Mouse (Mus musculus) kidney, postnatal 4 days (tissue): ENCODE results near the gene Kptn.

Experiments
- DNase-seq, 2 experiments: peaks; one replicate each; pipeline ENCODE4 v3.0.0; 2021; ENCODE audit warnings: mixed read lengths in 2 of 2

Gene Kptn

GRCm38 (mm10) chr7:16125829-16126228 is 6.1 kb downstream of the Kptn start:
- DNase-seq, result no peak

GRCm38 (mm10) chr7:16128344-16128743 is 8.6 kb downstream of the Kptn start:
- DNase-seq, result no peak

GRCm38 (mm10) chr7:16128899-16129298 is 9.2 kb downstream of the Kptn start:
- no peak for DNase-seq

DNA sequence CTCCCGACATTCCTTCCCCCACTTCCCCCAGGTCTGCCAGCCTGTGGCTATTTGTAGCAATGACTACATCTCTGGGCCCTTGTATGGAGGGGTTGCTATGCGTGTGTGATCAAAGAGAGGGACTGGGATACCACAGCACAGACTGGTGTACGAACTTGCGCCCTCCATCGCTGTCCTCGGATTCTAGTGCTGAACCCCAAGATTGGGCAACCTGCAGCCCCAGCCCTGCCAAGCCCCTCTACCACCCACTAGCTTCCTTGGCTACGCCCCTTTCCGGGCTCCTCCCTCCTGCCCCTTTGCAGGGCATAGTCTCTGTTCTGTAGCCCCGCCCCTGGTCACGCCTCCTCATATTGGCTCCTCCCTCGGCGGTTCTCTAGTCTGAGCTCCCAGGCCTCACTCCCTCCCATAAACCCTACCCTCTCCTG is 9.7 kb downstream of the Kptn start, which contains the start of gene Slc8a2:
Gene Slc8a2, plus strand, starts transcription at position 406 of the 425 bp plus-strand sequence.
- DNase-seq, result peak; percentile 90 to 93

- DNase-seq, result peak; percentile 76 to 79
Measured at GRCm38 (mm10) chr7:16129846-16130691, 10.4 kb downstream of the Kptn start.

DNA sequence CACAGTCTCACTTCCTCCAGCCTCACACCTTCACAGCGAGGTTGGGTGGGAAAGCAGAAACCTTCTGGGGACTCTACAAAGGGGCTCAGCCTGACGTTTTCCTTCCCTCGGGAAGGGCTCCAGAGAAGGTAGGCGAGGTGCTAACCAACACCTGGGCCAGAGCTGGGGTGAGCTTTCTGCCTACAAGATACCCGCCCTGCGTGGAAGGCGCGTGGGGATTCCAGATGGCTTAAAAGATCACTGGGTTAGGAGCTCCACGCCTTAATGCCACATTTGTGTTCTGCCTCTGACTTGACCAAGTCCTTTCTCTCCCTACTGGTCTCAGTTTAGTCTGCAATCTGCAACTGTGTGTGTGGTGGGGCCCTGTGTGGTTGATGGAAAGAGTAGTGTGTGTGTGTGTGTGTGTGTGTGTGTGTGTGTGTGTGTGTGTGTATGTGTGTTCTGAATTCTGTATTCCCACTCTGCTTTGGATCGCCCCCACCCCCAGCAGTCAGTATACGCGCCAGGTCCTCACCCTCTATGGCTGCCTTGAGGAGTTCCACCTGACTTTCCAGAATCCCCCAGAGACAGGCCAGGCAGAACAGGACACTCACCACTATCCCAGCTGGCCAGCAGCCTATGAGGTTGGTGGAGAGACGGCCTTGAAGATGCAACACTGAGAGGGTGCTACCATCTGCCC is 11.4 kb downstream of the Kptn start:
- DNase-seq, result no peak

DNA sequence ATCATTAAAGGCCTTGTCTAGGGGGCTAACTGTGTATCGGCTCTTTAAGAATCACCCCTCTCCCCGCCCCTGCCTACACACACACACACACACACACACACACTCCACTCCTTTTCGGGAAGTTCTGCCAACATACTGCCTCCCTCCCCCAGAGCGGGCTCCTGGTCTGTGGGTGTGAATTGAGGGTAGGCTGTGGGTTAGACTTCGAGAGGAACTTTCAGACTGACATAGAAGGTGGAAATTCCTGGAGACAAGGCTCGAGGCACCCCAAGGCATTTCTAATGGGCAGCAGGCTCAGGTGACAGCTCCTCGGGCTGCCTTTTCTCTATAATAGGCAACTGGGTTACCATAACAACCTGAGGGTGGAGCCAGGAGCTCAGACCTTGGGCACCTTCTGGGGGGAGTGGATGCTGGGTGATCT is 12.5 kb downstream of the Kptn start:
- no peak for DNase-seq

- DNase-seq, result no peak
Measured at GRCm38 (mm10) chr7:16132926-16133325, 13.2 kb downstream of the Kptn start.

GRCm38 (mm10) chr7:16133691-16134090 is 14.0 kb downstream of the Kptn start:
- DNase-seq, result no peak

- no peak for DNase-seq
Measured at GRCm38 (mm10) chr7:16134951-16135392, 15.3 kb downstream of the Kptn start.

DNA sequence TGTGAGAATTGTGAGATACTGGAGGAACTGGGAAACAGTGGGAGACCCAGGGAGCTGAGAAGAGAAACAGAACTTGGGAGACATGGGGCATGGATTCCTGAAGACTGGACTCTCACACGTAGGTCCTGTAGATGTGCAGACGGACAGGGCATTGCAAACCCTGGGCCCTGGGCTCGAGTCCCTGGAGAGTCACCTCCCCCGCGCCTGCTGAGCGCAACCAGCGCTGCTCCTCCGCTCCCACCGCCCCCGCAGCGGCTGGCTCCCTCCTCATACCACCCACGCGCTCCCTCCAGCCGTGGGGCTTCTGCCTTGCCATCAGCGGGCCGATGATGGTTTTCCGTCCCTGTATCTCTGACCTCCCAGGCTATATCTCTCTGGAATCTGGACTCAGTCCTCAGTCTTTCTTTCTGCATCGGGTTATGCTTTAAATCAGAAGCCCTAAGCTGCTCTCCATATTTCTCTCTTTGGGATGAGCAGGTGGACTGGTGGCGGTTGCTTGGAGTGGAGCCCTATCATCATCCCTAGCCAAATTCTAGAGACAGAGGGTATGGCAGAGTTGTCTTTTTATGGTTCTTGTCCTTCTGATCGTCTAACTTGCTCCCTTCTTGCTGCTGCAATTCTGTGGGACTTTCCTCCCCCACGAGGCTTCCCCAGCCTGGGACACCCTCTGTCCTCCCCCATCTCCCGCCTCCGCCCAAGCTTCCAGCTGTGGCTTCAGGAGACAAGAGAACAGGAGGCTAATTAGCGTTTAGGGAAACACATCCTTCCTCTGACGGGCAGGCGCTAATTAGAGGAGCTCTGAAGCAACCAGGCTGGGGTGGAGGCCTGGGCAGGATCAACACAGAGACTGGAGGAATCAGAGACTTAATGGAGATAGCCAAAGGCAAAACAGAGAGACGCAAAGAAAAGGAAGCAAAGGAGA is 27.1 kb downstream of the Kptn start:
- peak in 1 of 2 experiments; percentile 34 for DNase-seq

GRCm38 (mm10) chr7:16147643-16148042 is 27.9 kb downstream of the Kptn start:
- DNase-seq, result peak; percentile 92

GRCm38 (mm10) chr7:16149241-16149640 is 29.5 kb downstream of the Kptn start:
- no peak for DNase-seq

- no peak for DNase-seq
Measured at GRCm38 (mm10) chr7:16150191-16151145, 30.8 kb downstream of the Kptn start.

DNA sequence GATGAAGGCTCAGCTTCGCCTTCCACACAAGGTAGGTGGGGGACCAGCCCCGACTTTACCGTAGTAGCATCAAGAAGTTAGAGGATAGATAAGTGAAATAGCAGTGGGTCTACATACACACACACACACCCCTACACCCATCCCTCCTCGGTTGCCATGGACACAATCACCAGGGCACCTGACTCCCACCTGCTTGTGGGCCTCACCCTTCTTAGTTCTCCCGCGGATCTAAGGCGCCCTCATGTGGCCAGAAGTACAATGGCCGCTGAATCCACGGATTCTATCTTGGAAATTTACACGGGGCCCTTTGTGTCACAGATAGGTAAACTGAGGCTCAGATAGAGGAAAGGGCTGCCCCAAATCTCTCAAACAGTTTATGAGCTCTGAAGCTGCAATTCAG is 33.8 kb downstream of the Kptn start:
- peak; percentile 69 to 74 for DNase-seq

- DNase-seq, result no peak
Measured at GRCm38 (mm10) chr7:16155132-16155872, 35.6 kb downstream of the Kptn start.

GRCm38 (mm10) chr7:16156105-16156714 is 36.5 kb downstream of the Kptn start:
- DNase-seq, result no peak

- peak in 1 of 2 experiments; percentile 26 for DNase-seq
Measured at GRCm38 (mm10) chr7:16158735-16159134, 39.0 kb downstream of the Kptn start.

DNA sequence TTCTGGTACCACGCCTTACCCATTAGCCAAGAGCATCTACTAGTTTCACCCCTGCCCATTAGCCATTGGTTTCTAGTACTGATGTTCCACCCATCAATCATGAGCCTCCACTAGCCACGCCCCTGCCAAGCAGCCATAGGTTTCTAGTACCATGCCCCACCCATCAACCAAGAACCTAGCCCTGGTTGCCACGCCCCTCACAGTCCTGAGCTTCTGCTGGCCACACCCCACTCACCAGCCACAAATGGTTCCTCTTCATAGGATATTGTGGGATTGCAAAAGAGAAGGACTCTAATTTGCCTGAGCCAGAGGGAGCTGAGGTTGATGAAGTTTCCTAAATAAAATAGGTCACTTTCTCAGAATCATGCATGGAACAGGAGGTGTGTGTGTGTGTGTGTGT is 41.0 kb downstream of the Kptn start:
- no peak for DNase-seq

DNA sequence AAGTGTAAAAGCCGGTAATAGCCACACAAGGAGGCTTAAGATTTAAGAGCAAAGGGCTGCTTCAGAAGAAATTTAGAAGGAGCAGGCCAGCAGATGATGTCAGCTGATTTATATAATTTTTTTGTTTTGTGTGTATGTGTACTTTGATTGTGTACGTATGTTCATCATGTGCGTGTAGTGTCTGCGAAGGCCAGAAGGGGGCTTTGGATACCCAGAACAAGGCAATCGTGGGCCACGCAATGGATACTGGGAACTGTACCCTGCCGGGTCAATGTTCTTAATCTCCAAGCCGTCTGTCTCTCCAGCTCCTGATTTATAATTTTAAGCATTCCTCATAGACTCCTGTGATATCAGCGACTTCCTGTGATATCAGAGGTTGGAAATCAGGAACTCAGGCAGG is 41.6 kb downstream of the Kptn start:
- no peak for DNase-seq
